Mouse (Mus musculus) spleen, adult 2 months (tissue): ENCODE measurements at regions not wholly inside any gene's neighbourhood (a gene's known extent, or its start where the extent isn't known, plus 50 kb on each side); places are given as distances from the start of the nearest gene placed in this dataset.

Source experiments
- DNase-seq, 2 experiments: peaks; one replicate each; pipeline versions ENCODE4 v3.0.0 to v3.0.0-alpha.2; 2012 to 2021; ENCODE audit warnings: low spot score in 2 of 2, low read depth in 1 of 2
- H3K27ac ChIP-seq: fragments of 200-500 bp; 2 replicates; pipeline ENCODE4 v1.5.1; 2012; ENCODE audit warnings: low read length, inconsistent platforms; ENCODE audit not compliant: insufficient read depth
- H3K27me3 ChIP-seq: fragments of 200-500 bp; 2 replicates; pipeline ENCODE4 v1.6.1; 2012; ENCODE audit warnings: mild to moderate bottlenecking, moderate library complexity, low read length, inconsistent platforms; ENCODE audit not compliant: control insufficient read depth, insufficient read depth
- H3K36me3 ChIP-seq: fragments of 200-500 bp; 2 replicates; pipeline ENCODE4 v1.6.1; 2012; ENCODE audit warnings: mild to moderate bottlenecking, low read length, inconsistent platforms; ENCODE audit not compliant: control insufficient read depth, insufficient read depth
- H3K4me1 ChIP-seq: fragments of 200-500 bp; 2 replicates; pipeline ENCODE4 v1.6.1; 2011; ENCODE audit warnings: inconsistent platforms; ENCODE audit not compliant: control insufficient read depth, insufficient read depth, insufficient read length
- H3K4me3 ChIP-seq: fragments of 200-500 bp; 2 replicates; pipeline ENCODE4 v1.5.1; 2011; ENCODE audit warnings: mild to moderate bottlenecking, inconsistent platforms; ENCODE audit not compliant: insufficient read depth, insufficient read length; ENCODE audit errors: extremely low read depth
- CTCF ChIP-seq: fragments of 200-500 bp; IDR thresholded peaks from 2 replicates; pipeline ENCODE4 v1.5.1; 2011; ENCODE audit warnings: mild to moderate bottlenecking, inconsistent platforms; ENCODE audit not compliant: insufficient read depth, insufficient read length, insufficient replicate concordance; ENCODE audit errors: extremely low read depth
- POLR2A ChIP-seq: fragments of 200-500 bp; IDR thresholded peaks from 2 replicates; pipeline ENCODE4 v1.6.1; 2011; ENCODE audit warnings: low read depth, low read length, inconsistent platforms
- WGBS: fragments of 180-500 bp; shearing (Covaris S2); methylation state at CpG from one replicate; pipeline ENCODE4 v1.1.7; 2018; 5-methylcytosine and 5-hydroxymethylcytosine counted together

- DNase-seq, result no peak
- H3K36me3 ChIP-seq, result no peaks in the 10 kb centered on the region
- WGBS, result 76% methylated on average over 3 of the region's 3 CpGs
- no peaks in the 10 kb centered on the region for H3K4me1 ChIP-seq
- H3K27me3 ChIP-seq, result no peaks in the 10 kb centered on the region
- no peak for TF ChIP-seq CTCF
- TF ChIP-seq POLR2A, result no peak
- no peak overlapping the region for H3K4me3 ChIP-seq
- H3K27ac ChIP-seq, result no peak overlapping the region
Observed at GRCm38 (mm10) chr13:99114565-99114964, 70.1 kb upstream of the Zfp366 start.

GRCm38 (mm10) chr13:99111736-99112386 lies 72.8 kb upstream of the Zfp366 start:
- Histone ChIP-seq H3K36me3 (no peaks in the 10 kb centered on the region), H3K27me3 (no peaks in the 10 kb centered on the region), H3K4me1 (no peaks in the 10 kb centered on the region), H3K27ac (no peak overlapping the region), H3K4me3 (no peak overlapping the region)
- TF ChIP-seq POLR2A, result no peak
- no peak for TF ChIP-seq CTCF
- no peak for DNase-seq
- 70% methylated on average over 1 of the region's 1 CpGs for WGBS

GRCm38 (mm10) chr13:99107983-99108382 lies 76.6 kb upstream of the Zfp366 start:
- no peak for DNase-seq
- whole genome bisulfite sequencing, result 74% methylated on average over 4 of the region's 4 CpGs
- no peaks in the 10 kb centered on the region for H3K4me1 ChIP-seq
- H3K36me3 ChIP-seq, result no peaks in the 10 kb centered on the region
- no peak for TF ChIP-seq POLR2A
- TF ChIP-seq CTCF, result no peak
- H3K27ac ChIP-seq, result no peak overlapping the region
- H3K4me3 ChIP-seq, result no peak overlapping the region
- H3K27me3 ChIP-seq, result no peaks in the 10 kb centered on the region

- Histone ChIP-seq H3K27me3 (no peaks in the 10 kb centered on the region), H3K4me1 (peaks cover 2% of the 10 kb centered on the region; the same call in 1 of the 2 replicates), H3K36me3 (no peaks in the 10 kb centered on the region), H3K27ac (no peak overlapping the region), H3K4me3 (no peak overlapping the region)
- 64% methylated on average over 9 of the region's 9 CpGs for WGBS
- TF ChIP-seq POLR2A (no peak), CTCF (no peak)
- no peak for DNase-seq
Observed at GRCm38 (mm10) chr13:99102089-99102681, 82.4 kb upstream of the Zfp366 start.

- DNase-seq, result no peak
- no peak overlapping the region for H3K27ac ChIP-seq
- H3K27me3 ChIP-seq, result no peaks in the 10 kb centered on the region
- H3K4me1 ChIP-seq, result peaks cover 2% of the 10 kb centered on the region; the same call in 1 of the 2 replicates
- 48% methylated on average over 25 of the region's 25 CpGs for WGBS
- no peak for TF ChIP-seq CTCF
- H3K4me3 ChIP-seq, result no peak overlapping the region
- H3K36me3 ChIP-seq, result no peaks in the 10 kb centered on the region
Observed at GRCm38 (mm10) chr13:99100430-99101409, 83.9 kb upstream of the Zfp366 start.

GRCm38 (mm10) chr13:99099794-99100429 lies 84.7 kb upstream of the Zfp366 start:
- Histone ChIP-seq H3K27ac (no peak overlapping the region), H3K4me3 (no peak overlapping the region), H3K27me3 (no peaks in the 10 kb centered on the region), H3K4me1 (peaks cover 2% of the 10 kb centered on the region; the same call in 1 of the 2 replicates), H3K36me3 (no peaks in the 10 kb centered on the region)
- DNase-seq, result peak in 1 of 2 experiments; percentile 3
- TF ChIP-seq POLR2A (no peak), CTCF (no peak)
- WGBS, result 34% methylated on average over 6 of the region's 6 CpGs
